Mouse (Mus musculus): Measurements from ENCODE around the gene Mrgpra2a. TPM values are rescaled to one million over a fixed set of nuclear protein-coding genes. Genes with fewer than 3 reads are reported as not detected.

Gene Mrgpra2a
- polyA plus RNA-seq, 1 experiment from 2014 or later, result not detected

Other genes with a start within 250 kb of the Mrgpra2a start
- gene Mrgpra6, start 247.2 kb downstream of the Mrgpra2a start, polyA plus RNA-seq (2016; fragmentation: Nextera tagmentation; extraction: Ambion mirVana), result not detected in 2 replicates
- not detected in 2 replicates for gene Mrgpra9, start 199.3 kb downstream of the Mrgpra2a start, polyA plus RNA-seq (2016; fragmentation: Nextera tagmentation; extraction: Ambion mirVana)
- not detected in 2 replicates for gene Mrgpra1, start 97.9 kb downstream of the Mrgpra2a start, polyA plus RNA-seq (2016; fragmentation: Nextera tagmentation; extraction: Ambion mirVana)
- 0.12 TPM in 1 of 2 replicates, not detected in the other for gene Mrgpra2b, start 76.7 kb upstream of the Mrgpra2a start, polyA plus RNA-seq (2016; fragmentation: Nextera tagmentation; extraction: Ambion mirVana)
- gene Mrgpra3, start 149.2 kb upstream of the Mrgpra2a start, polyA plus RNA-seq (2016; fragmentation: Nextera tagmentation; extraction: Ambion mirVana), result not detected in 2 replicates